Mouse (Mus musculus): ENCODE measurements around the gene Rps27rt. TPM values are rescaled to one million over a fixed set of nuclear protein-coding genes. Genes with fewer than 3 reads are reported as not detected.

Rps27rt gene
- polyA plus RNA-seq, 1 experiment: 85.5 TPM

DNA sequence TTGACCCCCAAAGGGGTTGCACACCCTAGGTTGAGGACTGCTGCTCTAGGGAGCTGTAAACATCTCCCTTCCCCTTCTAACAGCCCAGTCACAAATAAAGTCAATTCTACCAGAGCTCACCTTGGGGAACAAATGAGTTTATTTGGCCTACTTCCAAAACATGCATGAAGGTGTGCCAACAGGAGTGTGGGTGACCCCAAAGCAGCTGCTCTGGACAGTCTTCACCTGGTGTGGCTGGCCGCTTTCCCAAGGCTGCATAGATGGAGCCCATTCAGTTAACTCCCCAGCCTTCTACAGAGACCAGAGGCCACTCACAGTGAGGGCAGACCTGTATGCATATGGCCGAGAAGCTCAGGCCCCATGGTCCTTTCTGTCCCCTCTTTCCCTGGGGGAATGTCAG is 38.9 kb upstream of the Rps27rt start:
- no peaks in the 10 kb centered on the region for H3K4me1 ChIP-seq (replicated peaks; ENCODE audit: control insufficient read depth, insufficient read depth, low read length)
- WGBS: 92% methylated on average over 2 of the region's 2 CpGs
- H3K27ac ChIP-seq (ENCODE audit: control insufficient read depth, insufficient read depth, low read length): no peak overlapping the region
- H3K27me3 ChIP-seq (ENCODE audit: control insufficient read depth, insufficient read depth, low read length): no peaks in the 10 kb centered on the region
- no peak for DNase-seq
- no peak overlapping the region for H3K4me3 ChIP-seq (ENCODE audit: control insufficient read depth, insufficient read depth, low read length)
- H3K36me3 ChIP-seq (ENCODE audit: control insufficient read depth, insufficient read depth, low read length): no peaks in the 10 kb centered on the region
- TF ChIP-seq POLR2A (IDR thresholded peaks at IDR 0.05; ENCODE audit: control insufficient read depth, extremely low read depth, insufficient read depth, low read length, poor library complexity) (no peak), CTCF (IDR thresholded peaks at IDR 0.05; ENCODE audit: borderline replicate concordance, control insufficient read depth, extremely low read depth, insufficient read depth, low read length, poor library complexity) (no peak)

DNA sequence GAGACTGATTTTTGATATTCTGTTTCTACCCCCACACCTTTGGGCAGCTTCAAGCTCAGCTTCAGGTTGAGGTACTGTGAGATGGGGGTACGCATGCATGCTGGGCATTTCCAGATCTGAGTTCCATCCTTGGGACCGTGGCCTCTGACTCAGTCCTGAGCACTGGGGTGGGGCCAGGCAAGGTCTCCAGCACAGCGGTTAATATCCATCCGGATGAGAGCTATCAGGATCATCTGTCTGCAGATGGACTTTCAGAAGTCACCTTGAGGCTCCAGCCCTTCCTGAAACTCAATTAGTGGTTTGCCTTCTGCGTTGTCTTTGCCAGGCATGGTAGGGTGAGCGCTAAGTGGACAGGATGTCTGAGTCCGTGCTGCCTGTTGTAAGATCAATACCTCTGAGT is 37.6 kb upstream of the Rps27rt start:
- no peak overlapping the region for H3K4me3 ChIP-seq (ENCODE audit: control insufficient read depth, insufficient read depth, low read length)
- H3K4me1 ChIP-seq (replicated peaks; ENCODE audit: control insufficient read depth, insufficient read depth, low read length): no peaks in the 10 kb centered on the region
- H3K27ac ChIP-seq (ENCODE audit: control insufficient read depth, insufficient read depth, low read length): no peak overlapping the region
- H3K36me3 ChIP-seq (ENCODE audit: control insufficient read depth, insufficient read depth, low read length): no peaks in the 10 kb centered on the region
- 97% methylated on average over 7 of the region's 7 CpGs for WGBS
- TF ChIP-seq CTCF (IDR thresholded peaks at IDR 0.05; ENCODE audit: borderline replicate concordance, control insufficient read depth, extremely low read depth, insufficient read depth, low read length, poor library complexity) (no peak), POLR2A (IDR thresholded peaks at IDR 0.05; ENCODE audit: control insufficient read depth, extremely low read depth, insufficient read depth, low read length, poor library complexity) (no peak)
- DNase-seq: no peak
- H3K27me3 ChIP-seq (ENCODE audit: control insufficient read depth, insufficient read depth, low read length): no peaks in the 10 kb centered on the region

DNA sequence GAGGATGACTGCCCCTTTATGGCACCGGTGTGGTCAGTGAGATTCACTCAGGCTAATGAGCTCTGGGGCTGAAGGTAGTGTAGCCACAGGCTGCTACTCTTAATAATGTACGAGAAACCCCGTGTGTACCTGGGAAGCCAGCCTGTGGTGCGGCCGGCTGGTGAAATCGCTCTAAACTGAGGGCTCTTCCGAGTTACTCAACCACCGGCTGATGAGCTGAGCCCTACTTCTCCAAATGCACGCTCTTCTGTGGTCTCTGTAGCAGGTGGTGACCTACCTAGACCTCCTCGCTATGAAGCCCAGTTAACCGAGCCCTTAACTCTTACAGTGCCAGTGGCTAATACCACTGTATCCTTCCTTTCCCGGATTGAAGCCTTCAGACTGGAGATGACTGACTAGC is 29.8 kb upstream of the Rps27rt start:
- H3K4me3 ChIP-seq (ENCODE audit: control insufficient read depth, insufficient read depth, low read length): no peak overlapping the region
- H3K27ac ChIP-seq (ENCODE audit: control insufficient read depth, insufficient read depth, low read length): no peak overlapping the region
- no peaks in the 10 kb centered on the region for H3K27me3 ChIP-seq (ENCODE audit: control insufficient read depth, insufficient read depth, low read length)
- H3K4me1 ChIP-seq (replicated peaks; ENCODE audit: control insufficient read depth, insufficient read depth, low read length): no peaks in the 10 kb centered on the region
- 26% methylated on average over 12 of the region's 12 CpGs for WGBS
- no peak for TF ChIP-seq CTCF (IDR thresholded peaks at IDR 0.05; ENCODE audit: borderline replicate concordance, control insufficient read depth, extremely low read depth, insufficient read depth, low read length, poor library complexity)
- TF ChIP-seq POLR2A (IDR thresholded peaks at IDR 0.05; ENCODE audit: control insufficient read depth, extremely low read depth, insufficient read depth, low read length, poor library complexity): no peak
- no peak for DNase-seq
- no peaks in the 10 kb centered on the region for H3K36me3 ChIP-seq (ENCODE audit: control insufficient read depth, insufficient read depth, low read length)

DNA sequence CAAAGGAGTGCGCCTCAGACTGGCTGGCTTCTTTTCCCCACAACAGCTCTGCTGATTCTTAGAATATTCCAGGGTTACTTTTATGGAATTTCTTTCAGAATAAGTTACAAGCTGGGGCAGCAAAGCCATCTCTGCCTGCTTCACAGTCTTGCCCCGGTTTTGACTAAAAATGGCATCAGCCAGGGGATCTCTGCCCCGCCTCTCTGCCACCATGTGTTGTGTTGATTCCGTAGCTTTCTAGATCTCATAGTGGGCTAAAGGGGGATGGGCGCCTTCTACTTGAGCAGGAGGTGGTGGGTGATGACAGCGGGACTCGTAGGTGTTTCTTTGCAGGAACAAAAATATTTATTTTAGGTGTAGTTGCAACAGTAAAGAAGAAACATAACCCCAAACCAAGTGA is 25.7 kb upstream of the Rps27rt start:
- no peaks in the 10 kb centered on the region for H3K27me3 ChIP-seq (ENCODE audit: control insufficient read depth, insufficient read depth, low read length)
- WGBS: 93% methylated on average over 7 of the region's 7 CpGs
- no peak overlapping the region for H3K4me3 ChIP-seq (ENCODE audit: control insufficient read depth, insufficient read depth, low read length)

DNA sequence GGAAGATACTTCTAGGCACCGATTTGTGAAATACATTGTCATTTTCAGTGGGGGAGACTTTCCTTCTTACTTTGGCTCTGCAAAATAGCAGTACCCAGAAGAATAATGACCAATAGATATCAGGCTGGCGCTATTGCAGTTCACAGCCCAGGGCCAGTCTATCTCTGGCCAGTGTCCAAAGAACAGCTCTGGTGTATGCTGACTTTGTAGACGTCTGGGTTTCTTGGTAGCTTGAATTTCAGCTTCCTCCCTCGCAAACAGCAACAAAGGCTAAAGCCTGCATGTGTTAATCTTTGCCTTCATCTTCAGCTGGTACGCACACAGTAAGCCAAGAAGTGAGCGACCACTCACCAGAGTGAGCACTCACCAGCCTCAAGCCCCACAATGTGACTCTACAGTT is 25.2 kb upstream of the Rps27rt start:
- DNase-seq: no peak
- 84% methylated on average over 6 of the region's 6 CpGs for WGBS
- Histone ChIP-seq H3K27ac (ENCODE audit: control insufficient read depth, insufficient read depth, low read length) (no peak overlapping the region), H3K27me3 (ENCODE audit: control insufficient read depth, insufficient read depth, low read length) (no peaks in the 10 kb centered on the region), H3K36me3 (ENCODE audit: control insufficient read depth, insufficient read depth, low read length) (no peaks in the 10 kb centered on the region), H3K4me3 (ENCODE audit: control insufficient read depth, insufficient read depth, low read length) (no peak overlapping the region), H3K4me1 (replicated peaks; ENCODE audit: control insufficient read depth, insufficient read depth, low read length) (no peaks in the 10 kb centered on the region)
- TF ChIP-seq CTCF (IDR thresholded peaks at IDR 0.05; ENCODE audit: borderline replicate concordance, control insufficient read depth, extremely low read depth, insufficient read depth, low read length, poor library complexity): no peak
- TF ChIP-seq POLR2A (IDR thresholded peaks at IDR 0.05; ENCODE audit: control insufficient read depth, extremely low read depth, insufficient read depth, low read length, poor library complexity): no peak

More for the DNA sequence above, 25.7 kb upstream of the Rps27rt start:
- TF ChIP-seq CTCF (IDR thresholded peaks at IDR 0.05; ENCODE audit: borderline replicate concordance, control insufficient read depth, extremely low read depth, insufficient read depth, low read length, poor library complexity) (no peak), POLR2A (IDR thresholded peaks at IDR 0.05; ENCODE audit: control insufficient read depth, extremely low read depth, insufficient read depth, low read length, poor library complexity) (no peak)
- DNase-seq: no peak
- Histone ChIP-seq H3K4me1 (replicated peaks; ENCODE audit: control insufficient read depth, insufficient read depth, low read length) (no peaks in the 10 kb centered on the region), H3K36me3 (ENCODE audit: control insufficient read depth, insufficient read depth, low read length) (no peaks in the 10 kb centered on the region), H3K27ac (ENCODE audit: control insufficient read depth, insufficient read depth, low read length) (no peak overlapping the region)

DNA sequence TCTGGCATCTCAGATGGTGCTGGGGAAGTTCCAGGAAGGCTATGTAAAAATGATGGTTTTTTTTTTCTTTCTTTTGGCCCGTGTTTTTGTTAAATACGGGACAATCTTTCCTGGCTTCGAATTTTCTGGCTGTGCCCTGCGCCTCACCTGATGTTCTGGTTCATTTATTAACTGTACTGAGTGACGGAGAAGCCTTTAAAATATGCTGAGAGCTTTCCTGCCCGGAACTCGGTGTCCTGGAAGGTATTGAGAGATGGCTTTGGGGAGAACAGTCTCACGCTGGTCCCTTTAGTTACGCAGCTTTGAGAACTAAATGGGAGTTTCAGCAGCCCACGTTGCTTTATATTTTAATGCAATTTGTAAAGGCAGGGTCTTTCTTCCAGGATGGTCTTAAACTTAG is 22.9 kb upstream of the Rps27rt start:
- no peak for TF ChIP-seq CTCF (IDR thresholded peaks at IDR 0.05; ENCODE audit: borderline replicate concordance, control insufficient read depth, extremely low read depth, insufficient read depth, low read length, poor library complexity)
- no peak for TF ChIP-seq POLR2A (IDR thresholded peaks at IDR 0.05; ENCODE audit: control insufficient read depth, extremely low read depth, insufficient read depth, low read length, poor library complexity)
- Histone ChIP-seq H3K4me3 (ENCODE audit: control insufficient read depth, insufficient read depth, low read length) (no peak overlapping the region), H3K27me3 (ENCODE audit: control insufficient read depth, insufficient read depth, low read length) (no peaks in the 10 kb centered on the region), H3K36me3 (ENCODE audit: control insufficient read depth, insufficient read depth, low read length) (no peaks in the 10 kb centered on the region), H3K27ac (ENCODE audit: control insufficient read depth, insufficient read depth, low read length) (no peak overlapping the region), H3K4me1 (replicated peaks; ENCODE audit: control insufficient read depth, insufficient read depth, low read length) (no peaks in the 10 kb centered on the region)
- 90% methylated on average over 10 of the region's 10 CpGs for WGBS
- DNase-seq: no peak

DNA sequence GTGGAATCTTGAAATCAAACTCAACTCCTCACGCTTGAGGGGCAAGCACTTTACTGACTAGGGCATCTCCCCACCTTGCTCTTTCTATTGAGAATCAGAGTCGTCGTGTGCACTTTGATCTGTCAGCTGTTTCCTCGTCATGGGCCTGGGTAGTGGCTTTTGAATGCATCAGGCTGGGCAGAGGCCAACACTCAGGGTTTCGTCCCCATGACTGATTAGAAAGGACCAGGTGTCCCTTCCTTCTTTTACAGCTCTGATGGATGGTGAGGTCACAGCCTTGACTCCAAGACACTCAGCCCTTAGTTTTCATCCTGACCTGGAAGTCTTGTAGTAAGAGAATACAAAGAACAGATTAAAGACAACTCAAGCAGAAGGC is 17.2 kb upstream of the Rps27rt start:
- DNase-seq: no peak
- TF ChIP-seq CTCF (IDR thresholded peaks at IDR 0.05; ENCODE audit: borderline replicate concordance, control insufficient read depth, extremely low read depth, insufficient read depth, low read length, poor library complexity): no peak
- no peak for TF ChIP-seq POLR2A (IDR thresholded peaks at IDR 0.05; ENCODE audit: control insufficient read depth, extremely low read depth, insufficient read depth, low read length, poor library complexity)
- Histone ChIP-seq H3K27ac (ENCODE audit: control insufficient read depth, insufficient read depth, low read length) (no peak overlapping the region), H3K4me1 (replicated peaks; ENCODE audit: control insufficient read depth, insufficient read depth, low read length) (no peaks in the 10 kb centered on the region), H3K4me3 (ENCODE audit: control insufficient read depth, insufficient read depth, low read length) (no peak overlapping the region), H3K27me3 (ENCODE audit: control insufficient read depth, insufficient read depth, low read length) (no peaks in the 10 kb centered on the region), H3K36me3 (ENCODE audit: control insufficient read depth, insufficient read depth, low read length) (no peaks in the 10 kb centered on the region)
- WGBS: 55% methylated on average over 5 of the region's 5 CpGs

Measured in thymus, adult 2 months (tissue).